Mouse (Mus musculus) stomach, postnatal 0 days (tissue): Measurements from ENCODE around the gene Arrdc2.

Experiments used
- CTCF ChIP-seq: IDR thresholded peaks from 2 replicates; pipeline ENCODE4 v1.5.1; 2016; ENCODE audit warnings: antibody characterized with exemption, low read depth, mild to moderate bottlenecking, moderate library complexity
- EP300 ChIP-seq: optimal IDR thresholded peaks from 2 replicates; pipeline ENCODE3; 2016; ENCODE audit warnings: antibody characterized with exemption

GRCm38 (mm10) chr8:70804481-70805206, 34.9 kb downstream of the Arrdc2 start, which contains the start of gene Mast3:
- no peak for TF ChIP-seq EP300
- TF ChIP-seq CTCF = no peak
